Mouse (Mus musculus): ENCODE results near the gene Arfrp1.

Gene Arfrp1

DNA sequence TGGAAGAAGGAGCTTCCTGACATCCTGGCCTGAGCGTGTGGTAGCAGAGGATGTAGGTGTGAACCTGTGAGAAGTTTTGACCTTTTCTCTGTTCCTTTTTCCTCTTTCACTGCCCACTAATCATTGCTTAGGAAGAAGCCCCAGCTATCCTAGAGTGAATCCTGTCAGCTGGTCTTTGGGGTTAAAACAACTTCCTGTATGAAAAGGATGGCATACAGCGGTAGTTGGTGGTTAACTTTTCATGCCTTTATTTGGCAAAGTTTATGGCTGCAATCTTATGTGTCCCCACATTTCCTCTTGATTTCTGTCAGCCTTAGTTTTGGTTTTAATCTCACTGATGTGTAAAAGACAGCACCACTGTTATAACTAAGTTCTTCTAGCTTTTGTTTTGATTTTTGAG is 12.0 kb upstream of the Arfrp1 start:
- DNase-seq (ENCODE audit: low read depth): peak; percentile 69

DNA sequence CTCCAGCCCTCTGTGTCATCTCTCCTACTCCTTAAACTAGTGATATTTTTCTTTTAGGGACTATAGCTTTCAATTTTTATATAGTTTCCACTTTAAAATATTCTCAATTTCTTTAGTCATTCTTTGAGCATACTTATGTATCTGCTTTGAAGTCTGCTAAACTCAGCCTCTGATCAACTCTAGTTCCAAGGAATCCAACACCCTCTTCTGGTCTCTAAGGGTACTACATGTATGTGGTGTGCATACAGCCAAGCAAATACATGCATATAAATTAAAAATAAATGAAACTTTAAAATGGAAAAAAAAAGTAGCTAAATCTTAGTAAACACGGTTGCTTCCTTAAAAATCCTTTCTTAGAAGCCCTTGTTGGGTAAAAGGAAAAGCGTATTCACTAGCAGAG is 10.6 kb upstream of the Arfrp1 start:
- peak; percentile 87 for DNase-seq (ENCODE audit: low read depth)

GRCm38 (mm10) chr2:181370001-181370400 is 4.8 kb upstream of the Arfrp1 start:
- DNase-seq (ENCODE audit: low read depth): no peak

DNA sequence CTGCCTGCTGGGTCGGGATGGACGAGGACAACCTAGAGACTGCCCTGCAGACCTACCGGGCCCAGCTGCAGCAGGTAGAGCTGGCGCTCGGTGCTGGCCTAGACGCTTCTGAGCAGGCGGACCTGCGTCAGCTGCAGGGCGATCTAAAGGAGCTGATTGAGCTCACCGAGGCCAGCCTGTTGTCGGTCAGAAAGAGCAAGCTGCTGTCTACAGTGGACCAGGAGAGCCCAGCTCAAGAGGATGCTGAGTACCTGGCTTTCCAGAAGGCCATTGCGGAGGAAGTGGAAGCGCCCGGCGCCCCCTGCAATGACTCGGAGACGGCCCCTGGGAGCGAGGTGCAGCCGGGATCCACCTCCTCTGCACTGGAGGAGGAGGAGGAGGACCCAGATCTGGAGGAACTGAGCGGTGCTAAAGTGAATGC is 461 bp upstream of the Arfrp1 start:
- no peak for DNase-seq (ENCODE audit: low read depth)

DNA sequence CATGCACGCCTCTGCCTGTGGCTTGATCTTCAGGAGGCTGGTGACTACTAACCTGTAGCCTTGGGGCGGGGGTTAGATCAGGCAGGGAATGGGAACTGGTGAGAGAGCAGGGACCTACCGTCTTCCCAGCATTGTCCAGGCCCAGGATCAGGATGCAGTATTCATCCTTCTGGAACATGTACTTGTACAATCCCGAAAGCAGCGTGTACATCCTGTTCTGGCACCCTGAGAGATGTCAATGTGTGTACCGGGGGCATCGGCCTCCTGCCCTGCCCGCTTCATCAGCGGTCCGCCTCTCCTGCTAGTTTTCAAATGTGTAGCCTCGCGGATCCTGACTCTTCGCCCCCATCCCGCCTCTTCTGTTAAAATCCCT is 731 bp downstream of the Arfrp1 start:
- DNase-seq (ENCODE audit: low read depth): no peak

GRCm38 (mm10) chr2:181363946-181364345 is 1.3 kb downstream of the Arfrp1 start:
- no peak for DNase-seq (ENCODE audit: low read depth)

DNA sequence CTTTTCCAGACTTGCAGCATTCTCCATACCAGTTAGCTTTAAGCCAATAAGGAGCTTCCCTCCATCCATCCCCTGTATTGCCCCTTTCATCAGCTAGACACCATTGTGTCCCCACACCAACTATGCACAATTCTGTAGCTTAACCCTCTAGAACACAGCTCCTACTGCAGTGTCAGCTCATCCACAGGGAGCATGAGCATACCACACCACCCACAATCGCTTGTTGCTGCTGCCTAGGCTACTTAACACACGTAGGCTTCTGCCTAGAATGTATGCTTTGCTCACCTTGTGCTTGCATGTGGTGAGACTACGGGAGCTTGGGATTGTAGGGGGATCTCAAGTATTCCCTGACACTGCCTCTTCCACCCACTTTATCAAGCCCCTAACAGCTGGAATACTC is 8.4 kb downstream of the Arfrp1 start:
- no peak for DNase-seq (ENCODE audit: low read depth)

DNA sequence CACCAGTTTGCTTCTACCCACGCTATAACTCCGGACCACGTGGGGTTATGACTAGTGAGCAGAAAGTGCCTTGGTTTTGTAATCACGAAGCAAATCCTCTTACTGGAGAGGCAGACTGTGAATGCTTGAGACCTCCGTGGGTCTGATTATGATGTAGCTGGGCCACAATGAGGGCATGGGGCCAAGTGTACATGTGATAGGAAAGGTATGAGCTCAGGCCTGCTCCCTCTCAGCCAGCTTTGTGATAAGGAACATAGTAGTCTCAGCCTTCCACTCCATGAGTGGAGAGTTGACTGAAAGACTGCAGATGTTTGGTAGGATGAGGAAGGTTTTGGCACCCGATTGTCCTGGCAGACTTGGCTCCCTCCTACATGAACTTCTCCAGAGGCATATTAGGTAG is 22.4 kb downstream of the Arfrp1 start:
- DNase-seq (ENCODE audit: low read depth): no peak

- DNase-seq (ENCODE audit: low read depth): no peak
These were observed 24.8 kb downstream of the Arfrp1 start for GRCm38 (mm10) chr2:181340426-181340825.

GRCm38 (mm10) chr2:181334023-181334422 is 31.2 kb downstream of the Arfrp1 start:
- peak; percentile 85 for DNase-seq (ENCODE audit: low read depth)

DNA sequence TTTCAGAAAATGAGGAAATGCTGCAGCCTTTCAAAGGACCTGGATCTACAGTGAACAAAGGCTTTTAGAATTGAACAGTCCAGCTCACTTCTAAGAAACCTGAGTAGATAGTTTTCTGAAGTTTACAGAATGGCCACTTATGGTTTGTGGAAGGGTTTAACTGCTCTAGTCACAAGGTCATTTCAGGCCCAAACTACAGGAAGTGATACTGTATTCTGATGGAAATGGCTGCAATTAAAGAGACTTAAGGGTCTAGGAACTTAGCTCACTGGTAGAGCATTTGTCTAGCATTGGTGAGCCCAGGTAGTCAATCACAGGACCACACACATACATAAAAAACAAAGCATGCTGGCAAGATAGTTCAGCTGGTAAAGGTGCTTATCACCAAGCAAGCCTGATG is 32.7 kb downstream of the Arfrp1 start:
- no peak for DNase-seq (ENCODE audit: low read depth)

DNA sequence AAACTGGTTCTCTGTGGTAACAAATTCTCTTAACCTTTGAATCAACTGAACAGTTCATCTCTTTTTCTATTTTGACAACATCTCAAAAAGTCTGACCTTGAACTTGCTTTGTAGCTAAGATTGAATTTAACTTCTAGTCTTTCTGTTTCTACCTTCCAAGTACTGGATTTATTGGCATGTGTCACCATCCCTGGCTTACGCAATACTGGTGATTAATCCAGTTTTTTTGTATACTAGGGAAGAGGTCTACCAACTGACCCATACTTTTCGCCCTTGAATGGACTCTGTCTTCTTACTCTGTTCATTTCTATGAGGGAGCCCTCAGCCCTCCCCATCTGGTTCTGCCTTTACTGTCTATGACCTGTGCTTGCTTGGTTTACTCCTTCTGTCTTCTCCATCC is 39.1 kb downstream of the Arfrp1 start:
- no peak for DNase-seq (ENCODE audit: low read depth)

DNA sequence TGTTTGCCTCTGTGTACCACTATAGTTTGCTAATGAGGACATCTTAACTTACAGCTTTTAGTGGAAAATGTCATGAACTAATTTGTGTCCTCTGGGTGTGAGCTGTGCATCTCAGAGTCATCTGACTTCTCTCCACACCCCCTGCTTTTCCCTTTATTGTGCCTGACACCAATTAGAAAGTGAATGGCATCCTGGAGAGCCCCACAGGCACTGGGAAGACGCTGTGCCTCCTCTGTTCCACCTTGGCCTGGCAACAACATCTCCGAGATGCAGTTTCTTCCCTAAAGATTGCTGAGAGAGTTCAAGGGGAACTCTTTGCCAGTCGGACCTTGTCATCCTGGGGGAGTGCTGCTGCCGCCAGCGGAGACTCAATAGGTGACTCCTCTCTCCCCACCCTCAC is 43.1 kb downstream of the Arfrp1 start:
- no peak for DNase-seq (ENCODE audit: low read depth)

DNA sequence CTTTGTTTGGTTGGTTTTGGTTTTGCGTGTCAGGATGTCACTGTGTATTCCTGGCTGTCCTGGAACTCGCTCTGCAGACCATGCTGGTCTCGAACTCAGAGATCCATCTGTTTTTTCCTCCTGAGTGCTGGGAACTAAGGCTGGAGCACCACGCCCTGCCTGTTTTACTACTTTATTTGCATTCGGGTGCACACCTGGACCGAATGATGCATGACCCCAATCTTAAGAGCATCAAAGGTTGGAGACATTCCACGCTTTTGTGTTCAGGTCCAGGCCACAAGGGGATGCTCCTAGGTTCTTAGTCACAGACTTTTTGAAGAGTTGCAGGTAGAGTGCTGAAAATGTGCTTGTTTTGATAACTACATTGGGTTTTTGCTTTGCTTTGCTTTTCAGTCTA is 45.1 kb downstream of the Arfrp1 start:
- DNase-seq (ENCODE audit: low read depth): no peak

DNA sequence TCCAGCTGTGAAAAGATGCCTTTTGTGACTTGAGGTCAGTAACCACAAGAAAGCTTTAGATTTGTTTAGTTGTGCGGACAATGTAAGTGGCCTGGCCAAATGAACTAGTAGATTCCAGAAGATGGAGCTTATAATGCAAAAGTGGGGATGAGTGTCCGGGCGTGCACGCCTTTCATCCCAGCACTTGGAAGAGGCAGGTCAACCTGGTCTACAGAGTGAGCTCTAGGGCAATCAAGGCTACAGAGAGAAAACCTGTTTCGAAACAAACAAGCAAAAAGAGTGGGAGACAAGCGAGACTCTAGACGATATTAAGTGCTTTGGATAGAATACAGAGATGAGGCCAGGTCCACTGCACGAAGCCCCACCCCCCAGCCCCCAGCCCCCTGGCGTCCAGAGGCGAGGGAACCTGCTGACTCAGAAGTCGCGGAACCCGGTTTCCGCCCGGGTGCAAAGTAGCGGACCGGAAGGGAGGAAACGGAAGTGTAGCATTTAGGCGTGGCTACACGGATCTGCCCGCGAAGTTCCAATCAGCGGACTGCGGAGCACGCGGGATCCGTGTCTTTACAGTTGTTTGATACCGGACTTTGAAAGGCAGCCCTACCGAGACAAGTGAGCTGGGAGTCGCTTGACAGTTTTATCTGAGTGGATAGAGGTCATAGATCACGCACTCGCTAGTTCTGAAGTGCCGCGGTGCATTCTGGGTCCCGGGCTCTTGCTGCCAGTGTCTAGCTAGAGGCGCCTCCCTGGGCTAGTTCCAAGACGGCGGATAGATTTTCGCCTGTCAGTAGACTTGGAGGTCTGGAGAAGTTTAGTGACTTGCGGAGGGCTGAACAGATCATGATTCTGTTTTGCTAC is 45.7 kb downstream of the Arfrp1 start, which contains the start of gene Rtel1:
Gene Rtel1, plus strand, starts transcription at position 492 of the 855 bp plus-strand sequence.
- DNase-seq (ENCODE audit: low read depth): peak; percentile 88

- DNase-seq (ENCODE audit: low read depth): no peak
These were observed 51.0 kb downstream of the Arfrp1 start, which contains the start of gene Stmn3 for GRCm38 (mm10) chr2:181314080-181314810. TSS of gene Stmn3 (minus strand) at chr2:181314500.

- no peak for DNase-seq (ENCODE audit: low read depth)
These were observed 51.7 kb downstream of the Arfrp1 start for GRCm38 (mm10) chr2:181313344-181314079.

- no peak for DNase-seq (ENCODE audit: low read depth)
These were observed 52.2 kb downstream of the Arfrp1 start for GRCm38 (mm10) chr2:181313006-181313343.

DNA sequence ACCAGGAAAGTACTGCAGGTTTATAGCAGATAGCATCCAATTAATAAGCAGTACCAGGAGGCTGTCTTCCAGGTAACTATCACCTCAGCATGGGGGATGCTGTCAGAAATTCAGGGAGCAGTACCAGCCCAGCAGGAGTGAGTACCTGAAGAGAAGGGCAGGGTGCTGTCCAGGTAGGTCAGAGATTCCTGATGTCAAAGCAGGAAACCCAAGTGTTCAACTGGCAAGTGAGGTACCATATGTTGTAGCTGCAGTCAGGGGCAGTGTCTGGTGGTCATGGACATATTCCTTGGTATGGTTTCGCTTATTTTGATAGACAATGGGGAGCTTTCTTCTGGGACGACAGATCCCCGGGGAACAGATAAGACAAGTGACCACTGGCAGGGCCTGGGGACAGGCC is 52.8 kb downstream of the Arfrp1 start:
- no peak for DNase-seq (ENCODE audit: low read depth)
